Mouse (Mus musculus) CH12.LX (cell line): Measurements from ENCODE around the gene Gm39566. TPM values are rescaled to one million over a fixed set of nuclear protein-coding genes. Genes with fewer than 3 reads are reported as not detected.

Source experiments
- DNase-seq: peaks from one replicate; pipeline ENCODE4 v3.0.0-alpha.2; 2013; ENCODE audit errors: extremely low read depth
- H3K27ac ChIP-seq: 2 replicates; pipeline ENCODE4 v1.5.1; 2012; ENCODE audit warnings: low read depth, mild to moderate bottlenecking, control low read depth, moderate library complexity; ENCODE audit not compliant: insufficient read depth
- H3K27me3 ChIP-seq: replicated peaks from 2 replicates; pipeline ENCODE3; 2012; ENCODE audit warnings: inconsistent platforms
- H3K36me3 ChIP-seq, 2 experiments: replicated peaks in 1 of 2; 2 replicates each; pipeline versions ENCODE3 to v1.6.1; 2012; ENCODE audit warnings: inconsistent platforms in 1 of 2, low read length in 1 of 2, mild to moderate bottlenecking in 1 of 2, mixed read lengths in 1 of 2, moderate library complexity in 1 of 2; ENCODE audit not compliant: control insufficient read depth in 1 of 2, insufficient read depth in 1 of 2
- H3K4me1 ChIP-seq, 2 experiments: 2 replicates each; pipeline ENCODE4 v1.6.1; 2012; ENCODE audit warnings: inconsistent platforms in 1 of 2, moderate library complexity in 1 of 2; ENCODE audit not compliant: insufficient read depth in 2 of 2, control insufficient read depth in 1 of 2
- H3K4me2 ChIP-seq: 2 replicates; pipeline ENCODE4 v1.6.1; 2012; ENCODE audit warnings: low read depth, mild to moderate bottlenecking, control low read depth; ENCODE audit not compliant: poor library complexity, insufficient read depth, severe bottlenecking
- H3K4me3 ChIP-seq, 3 experiments: fragments of 150-350 bp in 1 of 3; sonication (generic) in 1 of 3; replicated peaks in 1 of 3; 2 replicates each; pipeline versions ENCODE3 to v1.5.1; 2011 to 2012; ENCODE audit warnings: low read depth in 2 of 3, low read length in 2 of 3, mild to moderate bottlenecking in 2 of 3, moderate library complexity in 2 of 3, control low read depth in 1 of 3, improper control_type of control experiment in 1 of 3, inconsistent platforms in 1 of 3, mixed read lengths in 1 of 3; ENCODE audit not compliant: poor library complexity in 1 of 3
- H3K79me2 ChIP-seq: replicated peaks from 2 replicates; pipeline ENCODE4 v1.6.1; 2012; ENCODE audit warnings: mild to moderate bottlenecking, moderate library complexity; ENCODE audit not compliant: control insufficient read depth, poor library complexity, insufficient read depth, severe bottlenecking; ENCODE audit errors: extremely low read depth
- H3K9ac ChIP-seq: 2 replicates; pipeline ENCODE4 v1.6.1; 2012; ENCODE audit warnings: low read depth, mild to moderate bottlenecking, control low read depth, moderate library complexity; ENCODE audit not compliant: insufficient read depth
- H3K9me3 ChIP-seq: replicated peaks from 2 replicates; pipeline ENCODE3; 2012; ENCODE audit warnings: low read length, inconsistent platforms, mixed read lengths
- BHLHE40 ChIP-seq: IDR thresholded peaks from 2 replicates; pipeline ENCODE4 v1.6.1; 2011; ENCODE audit warnings: mild to moderate bottlenecking, low read depth, low read length, improper control_type of control experiment
- CHD1 ChIP-seq: IDR thresholded peaks from 2 replicates; pipeline ENCODE4 v1.6.1; 2012; ENCODE audit warnings: low read depth, low read length, improper control_type of control experiment, inconsistent platforms
- CTCF ChIP-seq, 2 experiments: IDR thresholded peaks in 1 of 2; conservative IDR thresholded peaks in 1 of 2; 2 replicates each; pipeline ENCODE4 v1.5.1; 2011 to 2012; ENCODE audit warnings: low read depth in 2 of 2, low read length in 2 of 2, improper control_type of control experiment in 1 of 2, inconsistent platforms in 1 of 2, mild to moderate bottlenecking in 1 of 2, moderate library complexity in 1 of 2
- ELF1 ChIP-seq: IDR thresholded peaks from 2 replicates; pipeline ENCODE4 v1.6.1; 2014; ENCODE audit warnings: low read depth, mild to moderate bottlenecking, inconsistent platforms, low read length, improper control_type of control experiment
- EP300 ChIP-seq: IDR thresholded peaks from 2 replicates; pipeline ENCODE4 v1.6.1; 2011; ENCODE audit warnings: low read length, improper control_type of control experiment
- ETS1 ChIP-seq: conservative IDR thresholded peaks from 2 replicates; pipeline ENCODE4 v1.6.1; 2012; ENCODE audit warnings: low read depth, mild to moderate bottlenecking, inconsistent platforms, low read length, improper control_type of control experiment, moderate library complexity
- HCFC1 ChIP-seq: IDR thresholded peaks from 2 replicates; pipeline ENCODE4 v1.6.1; 2012; ENCODE audit warnings: low read depth, mild to moderate bottlenecking, inconsistent platforms, low read length, improper control_type of control experiment
- IRF4 ChIP-seq: IDR thresholded peaks from 2 replicates; pipeline ENCODE4 v1.6.1; 2014; ENCODE audit warnings: low read depth, mild to moderate bottlenecking, inconsistent platforms, low read length, improper control_type of control experiment
- JUN ChIP-seq: IDR thresholded peaks from 2 replicates; pipeline ENCODE4 v1.6.1; 2011; ENCODE audit warnings: low read depth, mild to moderate bottlenecking, low read length, improper control_type of control experiment, moderate library complexity; ENCODE audit not compliant: insufficient read depth
- KAT2A ChIP-seq: IDR thresholded peaks from 2 replicates; pipeline ENCODE4 v1.6.1; 2012; ENCODE audit warnings: low read length, improper control_type of control experiment, inconsistent platforms; ENCODE audit not compliant: insufficient replicate concordance
- MAFK ChIP-seq: IDR thresholded peaks from 2 replicates; pipeline ENCODE4 v1.6.1; 2011; ENCODE audit warnings: low read length, improper control_type of control experiment; ENCODE audit not compliant: insufficient replicate concordance
- MYC ChIP-seq: IDR thresholded peaks from 2 replicates; pipeline ENCODE4 v1.6.1; 2011; ENCODE audit warnings: low read depth, mild to moderate bottlenecking, improper control_type of control experiment, low read length
- PAX5 ChIP-seq: IDR thresholded peaks from 2 replicates; pipeline ENCODE4 v1.6.1; 2012; ENCODE audit warnings: low read length, inconsistent platforms, mixed read lengths
- RCOR1 ChIP-seq: conservative IDR thresholded peaks from 2 replicates; pipeline ENCODE4 v1.6.1; 2012; ENCODE audit warnings: low read depth, mild to moderate bottlenecking, inconsistent platforms, low read length, improper control_type of control experiment
- SMC3 ChIP-seq: IDR thresholded peaks from 2 replicates; pipeline ENCODE4 v1.6.1; 2011; ENCODE audit warnings: low read depth, low read length, improper control_type of control experiment
- UBTF ChIP-seq: IDR thresholded peaks from 2 replicates; pipeline ENCODE4 v1.6.1; 2012; ENCODE audit warnings: low read depth, mild to moderate bottlenecking, inconsistent platforms, low read length, improper control_type of control experiment, moderate library complexity
- USF2 ChIP-seq: conservative IDR thresholded peaks from 2 replicates; pipeline ENCODE4 v1.6.1; 2011; ENCODE audit warnings: low read depth, low read length, improper control_type of control experiment
- ZC3H11A ChIP-seq: IDR thresholded peaks from 2 replicates; pipeline ENCODE4 v1.6.1; 2012; ENCODE audit warnings: low read depth, mild to moderate bottlenecking, inconsistent platforms, low read length, improper control_type of control experiment
- ZNF384 ChIP-seq: IDR thresholded peaks from 2 replicates; pipeline ENCODE4 v1.6.1; 2012; ENCODE audit warnings: low read depth, low read length, improper control_type of control experiment, inconsistent platforms
- dilution Hi-C: fragments of 300-500 bp; cut with MboI; formaldehyde crosslinking; loops from 2 replicates; pipeline ENCODE4 v1.14.3; 2020; ENCODE audit warnings: low sequenced_read_pairs; ENCODE audit not compliant: extremely low pct_unique_long_range_greater_than_20kb, extremely low pct_ligation_motif_present
- in situ Hi-C: fragments of 300-500 bp; cut with MboI; formaldehyde crosslinking; loops from 3 replicates; pipeline ENCODE4 v1.14.3; 2019; ENCODE audit warnings: low sequenced_read_pairs, low pct_ligation_motif_present, low pct_unique_long_range_greater_than_20kb, mixed read lengths
- polyA plus RNA-seq: library from polyadenylated mRNA; unstranded; fragments of >175 nt; gene quantifications from 2 replicates; pipeline ENCODE4 v1.2.1, GENCODE M21; 2012; ENCODE audit warnings: low read depth; ENCODE audit not compliant: insufficient read length
- total RNA-seq, 2 experiments: library from RNA; depleted of rRNA; stranded (reverse); fragments of 300-350 nt in 1 of 2; fragments of >200 nt in 1 of 2; gene quantifications; 2 replicates each; pipeline ENCODE4 v1.2.3; 2012 to 2014

The Gm39566 gene
- total and polyA plus RNA-seq, 3 experiments, result not detected

DNA sequence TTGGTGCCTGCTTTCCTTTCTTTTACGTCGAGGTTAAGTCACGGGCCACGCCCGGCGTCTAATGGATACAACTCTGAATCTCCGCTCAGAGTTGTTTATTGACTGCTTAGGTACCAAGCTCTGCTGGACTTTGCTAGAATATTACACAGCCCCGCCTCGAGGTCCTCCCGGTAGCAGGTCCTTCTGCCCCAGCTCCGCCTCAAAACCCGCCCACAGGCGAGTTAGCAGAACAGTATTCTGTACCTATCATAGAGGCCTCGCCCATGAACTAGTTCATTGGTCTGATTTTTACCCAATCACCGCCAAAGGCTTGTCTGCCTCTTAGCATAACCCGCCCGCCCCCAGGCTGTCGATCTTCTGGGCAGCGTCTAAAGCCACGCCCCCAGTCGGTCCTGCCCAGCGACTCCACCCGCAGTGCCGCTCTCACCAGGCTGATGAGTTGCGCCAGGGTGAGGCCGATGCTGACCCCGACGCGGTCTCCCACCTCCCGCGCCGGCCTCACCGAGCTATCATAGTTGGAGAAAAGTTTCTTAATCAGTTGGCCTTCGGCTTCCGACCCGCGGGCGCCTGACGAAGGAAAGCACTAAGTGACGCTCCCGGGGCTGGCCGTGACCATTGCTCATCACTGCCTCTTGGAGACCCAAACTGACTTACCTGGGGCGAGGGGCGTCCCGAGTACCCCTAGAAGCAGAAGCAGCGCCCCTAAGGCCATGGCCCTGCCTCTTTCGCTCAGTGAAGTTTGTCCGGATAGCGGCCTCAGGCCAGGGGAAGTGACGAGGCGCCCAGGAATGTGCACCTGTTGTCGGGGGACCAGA is 19.7 kb downstream of the Gm39566 start, which contains the start of gene Chrnb1 (continued):
- TF ChIP-seq PAX5 (no peak), HCFC1 (peak; percentile 39), BHLHE40 (peak; percentile 23; the same call in 1 of the 2 replicates)

DNA sequence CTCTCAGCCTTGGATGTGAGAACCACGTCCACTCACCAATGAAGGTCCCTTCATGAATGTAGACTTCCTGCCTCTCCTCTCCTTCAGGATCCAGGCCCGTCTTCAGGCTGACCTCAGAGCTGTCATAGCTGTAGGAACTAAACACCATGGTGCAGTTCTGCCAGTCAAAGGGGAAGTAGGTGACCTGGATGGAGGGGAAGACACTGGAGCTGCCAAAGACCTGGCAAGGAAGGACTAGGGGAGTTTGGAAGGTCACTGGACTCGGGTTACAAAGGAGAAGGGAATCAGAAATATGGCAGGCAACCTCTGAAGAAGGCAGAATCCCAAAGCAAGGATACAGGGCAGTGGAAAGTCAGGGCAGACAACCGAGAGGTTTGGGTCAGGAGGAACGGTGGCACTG is 21.7 kb downstream of the Gm39566 start:
- no peaks in the 10 kb centered on the region for H3K9me3 ChIP-seq
- no peak overlapping the region for H3K9ac ChIP-seq
- H3K4me2 ChIP-seq, result no peak overlapping the region
- H3K27ac ChIP-seq, result no peak overlapping the region
- H3K79me2 ChIP-seq, result no peaks in the 10 kb centered on the region
- dilution Hi-C loops, result no loop called here
- TF ChIP-seq MAFK, result no peak
- no peak for TF ChIP-seq ZC3H11A
- TF ChIP-seq SMC3, result no peak
- TF ChIP-seq ZNF384, result no peak
- TF ChIP-seq IRF4, result no peak
- TF ChIP-seq RCOR1, result no peak
- no peak for TF ChIP-seq HCFC1
- TF ChIP-seq UBTF, result no peak
- TF ChIP-seq CTCF (conservative IDR thresholded peaks at IDR 0.05 in 1 of 2, IDR thresholded peaks at IDR 0.05 in 1 of 2; ENCODE audit: low read depth in 2 of 2, low read length in 2 of 2), result no peak
- no peak for TF ChIP-seq MYC
- TF ChIP-seq CHD1, result no peak
- TF ChIP-seq ETS1, result no peak
- TF ChIP-seq JUN, result no peak
- TF ChIP-seq, all 38 proteins: peak for 0
- Histone ChIP-seq H3K36me3 (peaks cover 0 to 6% of the 10 kb centered on the region in 2 experiments), H3K4me1 (peaks cover 0 to 32% of the 10 kb centered on the region in 2 experiments; a peak in 2 of 4 replicates), H3K4me3 (no peak overlapping the region), H3K27me3 (peaks cover 5% of the 10 kb centered on the region)
- in situ Hi-C loops, result loop anchor here (5.0 kb wide), 1 partner anchor 36 kb away; the partner anchor contains the start of gene Polr2a
- DNase-seq, result no peak

DNA sequence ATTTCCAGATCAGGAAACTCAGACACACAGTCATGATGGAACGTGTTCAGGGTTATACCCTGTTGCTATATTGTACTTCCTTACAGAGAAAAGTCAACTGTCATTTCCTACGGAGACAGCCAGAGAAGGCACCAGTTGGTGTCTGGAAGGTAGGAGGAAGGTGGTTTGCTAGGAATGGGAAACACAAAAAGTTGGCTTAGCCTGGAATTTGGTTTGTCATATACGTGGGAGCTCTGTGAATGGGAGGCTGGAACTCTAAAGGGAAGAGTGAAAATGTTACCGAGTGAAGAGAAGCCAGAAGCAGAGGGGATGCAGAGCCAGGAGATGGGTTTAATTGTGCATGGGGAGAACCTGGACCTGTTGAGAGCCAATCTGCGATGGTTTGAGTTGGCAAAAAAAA is 23.7 kb downstream of the Gm39566 start:
- peaks cover 0 to 25% of the 10 kb centered on the region in 2 experiments; a peak in 2 of 4 replicates for H3K4me1 ChIP-seq
- DNase-seq, result no peak
- no peaks in the 10 kb centered on the region for H3K79me2 ChIP-seq
- dilution Hi-C loops (no loop called here), in situ Hi-C loops (loop anchor here (5.0 kb wide), 1 partner anchor 34 kb away; the partner anchor contains the start of gene Polr2a)
- H3K9ac ChIP-seq, result no peak overlapping the region
- TF ChIP-seq KAT2A (no peak), JUN (no peak), ELF1 (no peak), CTCF (conservative IDR thresholded peaks at IDR 0.05 in 1 of 2, IDR thresholded peaks at IDR 0.05 in 1 of 2; ENCODE audit: low read depth in 2 of 2, low read length in 2 of 2) (no peak), USF2 (no peak), EP300 (no peak)
- TF ChIP-seq, all 38 proteins: peak for 0
- H3K4me3 ChIP-seq, result no peak overlapping the region
- H3K9me3 ChIP-seq, result no peaks in the 10 kb centered on the region
- H3K36me3 ChIP-seq, result peaks cover 0 to 9% of the 10 kb centered on the region in 2 experiments
- H3K27me3 ChIP-seq, result no peaks in the 10 kb centered on the region
- no peak overlapping the region for H3K4me2 ChIP-seq
- no peak overlapping the region for H3K27ac ChIP-seq
